Mouse (Mus musculus): ENCODE data around the gene Ankmy2. TPM values are rescaled to one million over a fixed set of nuclear protein-coding genes. Genes with fewer than 3 reads are reported as not detected.
A peak's percentile ranks its signal among the peaks of the same experiment; 100 is the strongest.

Ankmy2 gene
- polyA plus RNA-seq (2012; ENCODE audit: insufficient read depth, insufficient read length, low replicate concordance, missing spikeins), result not detected in 2 replicates

DNA sequence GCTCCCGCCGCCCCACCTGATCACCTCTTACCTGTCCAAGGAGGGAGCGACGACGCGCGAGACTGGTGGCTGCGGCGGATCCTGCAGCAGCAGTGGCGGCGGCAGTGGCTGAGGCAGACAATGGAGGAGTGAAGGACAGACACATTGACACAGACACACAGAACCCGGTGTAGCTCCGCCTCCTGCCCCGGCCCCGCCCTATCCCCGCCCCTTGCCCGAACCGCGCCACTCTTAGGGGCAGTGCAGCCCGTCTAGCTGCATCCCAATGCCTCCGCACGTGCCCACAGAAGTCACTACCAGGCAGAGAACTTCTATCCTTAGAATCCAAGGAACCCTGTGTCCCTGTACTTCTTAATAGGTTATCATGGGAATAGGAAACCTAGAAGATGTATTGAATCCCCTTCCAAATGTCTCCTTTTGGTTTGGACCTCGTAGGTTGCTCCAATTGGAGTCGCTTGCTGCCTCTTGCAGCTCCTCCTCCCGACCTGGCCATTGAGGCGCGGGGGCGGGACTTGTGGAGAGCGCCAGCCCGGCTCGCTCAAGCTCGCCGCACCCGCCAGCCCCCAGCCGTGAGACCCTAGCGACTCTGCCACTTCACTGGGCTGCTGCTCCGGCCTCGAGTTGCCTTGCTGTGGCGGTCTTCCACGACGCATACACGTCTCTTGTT lies at the start of gene Ankmy2:
TSS of gene Ankmy2 (plus strand) at position 478 of the 667 bp plus-strand sequence.
- under 1% methylated on average over 42 of the region's 42 CpGs for WGBS
- Histone ChIP-seq H3K4me3 (ENCODE audit: insufficient read depth, low read depth, low read length) (peak within 1 kb of the TSS; percentile 91), H3K27ac (ENCODE audit: insufficient read depth, low read depth, low read length) (peak within 1 kb of the TSS; percentile 84), H3K4me1 (ENCODE audit: control insufficient read depth, insufficient read depth, low read length) (peaks cover 4% of the 10 kb centered on the region; the same call in 1 of the 2 replicates)
- no peak for TF ChIP-seq CTCF (IDR thresholded peaks at IDR 0.05; ENCODE audit: insufficient read depth, low read depth, low read length)
- peak; percentile 25 for TF ChIP-seq POLR2A (IDR thresholded peaks at IDR 0.05; ENCODE audit: insufficient read depth, low read depth, low read length)

DNA sequence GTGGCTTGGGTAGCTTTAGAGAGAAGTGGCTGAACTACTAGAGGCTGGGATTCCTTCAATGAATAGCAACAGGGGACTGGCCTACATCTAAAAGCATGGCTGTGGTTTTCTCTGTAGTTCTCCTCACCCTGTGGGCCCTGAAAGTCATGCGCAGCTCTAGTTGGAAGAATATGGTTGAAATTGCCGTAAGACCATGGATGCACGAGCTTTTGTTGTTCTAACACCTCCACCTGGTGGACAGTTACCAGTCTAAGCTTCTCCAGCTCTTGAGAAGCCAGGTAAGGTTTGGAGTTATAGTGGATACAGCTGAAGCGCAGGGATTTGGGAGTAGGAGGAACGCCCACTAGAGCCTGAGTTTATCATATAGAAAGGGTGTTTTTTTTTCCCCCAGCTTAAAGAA lies 48.5 kb upstream of the Ankmy2 start:
- no peak for TF ChIP-seq POLR2A (IDR thresholded peaks at IDR 0.05; ENCODE audit: insufficient read depth, low read depth, low read length)
- TF ChIP-seq CTCF (IDR thresholded peaks at IDR 0.05; ENCODE audit: insufficient read depth, low read depth, low read length), result no peak
- peaks cover 5% of the 10 kb centered on the region for H3K4me1 ChIP-seq (ENCODE audit: control insufficient read depth, insufficient read depth, low read length)
- H3K27ac ChIP-seq (ENCODE audit: insufficient read depth, low read depth, low read length), result no peak overlapping the region
- WGBS, result 95% methylated on average over 5 of the region's 5 CpGs
- no peak overlapping the region for H3K4me3 ChIP-seq (ENCODE audit: insufficient read depth, low read depth, low read length)

DNA sequence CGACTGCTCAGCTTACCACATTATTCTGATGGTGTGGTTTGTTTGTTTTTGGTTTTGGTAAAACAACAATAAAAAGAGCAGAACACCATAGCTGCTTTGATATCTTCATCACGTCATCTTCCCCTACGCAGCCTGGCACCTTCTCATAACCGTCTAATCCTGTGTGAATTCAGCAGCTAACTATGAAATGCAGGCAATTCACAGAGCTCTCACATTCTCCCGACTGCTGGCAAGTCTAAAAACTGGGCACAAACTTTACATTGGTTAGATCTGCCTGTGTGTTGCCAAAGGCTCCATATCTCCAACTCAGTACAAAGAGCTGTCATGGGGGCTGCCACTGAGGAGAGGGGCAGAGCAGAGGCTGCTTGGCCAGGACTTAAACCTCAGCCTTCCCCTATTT lies 46.5 kb upstream of the Ankmy2 start:
- TF ChIP-seq CTCF (IDR thresholded peaks at IDR 0.05; ENCODE audit: insufficient read depth, low read depth, low read length), result no peak
- no peak for TF ChIP-seq POLR2A (IDR thresholded peaks at IDR 0.05; ENCODE audit: insufficient read depth, low read depth, low read length)
- H3K4me1 ChIP-seq (ENCODE audit: control insufficient read depth, insufficient read depth, low read length), result no peaks in the 10 kb centered on the region
- H3K27ac ChIP-seq (ENCODE audit: insufficient read depth, low read depth, low read length), result no peak overlapping the region
- H3K4me3 ChIP-seq (ENCODE audit: insufficient read depth, low read depth, low read length), result no peak overlapping the region
- WGBS, result 82% methylated on average over 5 of the region's 5 CpGs

GRCm38 (mm10) chr12:36111110-36111509 lies 45.8 kb upstream of the Ankmy2 start:
- Histone ChIP-seq H3K4me1 (ENCODE audit: control insufficient read depth, insufficient read depth, low read length) (no peaks in the 10 kb centered on the region), H3K27ac (ENCODE audit: insufficient read depth, low read depth, low read length) (no peak overlapping the region), H3K4me3 (ENCODE audit: insufficient read depth, low read depth, low read length) (no peak overlapping the region)
- no peak for TF ChIP-seq POLR2A (IDR thresholded peaks at IDR 0.05; ENCODE audit: insufficient read depth, low read depth, low read length)
- TF ChIP-seq CTCF (IDR thresholded peaks at IDR 0.05; ENCODE audit: insufficient read depth, low read depth, low read length), result no peak
- WGBS, result 95% methylated on average over 5 of the region's 5 CpGs

DNA sequence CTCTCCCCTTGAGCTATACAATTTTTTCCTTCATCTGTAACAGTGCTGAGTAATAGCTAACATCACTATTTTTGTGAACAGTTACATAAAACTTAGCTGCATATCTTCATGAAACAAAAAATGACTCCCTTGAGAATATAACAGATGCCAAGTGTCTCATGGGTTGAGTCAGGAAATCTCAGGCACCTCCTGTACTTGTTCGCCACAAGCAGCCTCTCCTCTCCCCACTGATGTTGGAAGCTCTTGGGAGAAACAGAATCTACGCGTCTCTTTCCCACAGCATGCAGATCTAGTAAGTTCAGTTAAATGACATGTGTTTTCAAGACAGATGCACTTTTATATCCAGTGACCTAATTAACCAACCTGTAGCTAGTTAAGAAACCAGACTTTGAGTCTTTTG lies 44.8 kb upstream of the Ankmy2 start:
- WGBS, result 91% methylated on average over 3 of the region's 3 CpGs
- H3K4me3 ChIP-seq (ENCODE audit: insufficient read depth, low read depth, low read length), result no peak overlapping the region
- no peak for TF ChIP-seq POLR2A (IDR thresholded peaks at IDR 0.05; ENCODE audit: insufficient read depth, low read depth, low read length)
- no peak for TF ChIP-seq CTCF (IDR thresholded peaks at IDR 0.05; ENCODE audit: insufficient read depth, low read depth, low read length)
- no peaks in the 10 kb centered on the region for H3K4me1 ChIP-seq (ENCODE audit: control insufficient read depth, insufficient read depth, low read length)
- H3K27ac ChIP-seq (ENCODE audit: insufficient read depth, low read depth, low read length), result no peak overlapping the region

DNA sequence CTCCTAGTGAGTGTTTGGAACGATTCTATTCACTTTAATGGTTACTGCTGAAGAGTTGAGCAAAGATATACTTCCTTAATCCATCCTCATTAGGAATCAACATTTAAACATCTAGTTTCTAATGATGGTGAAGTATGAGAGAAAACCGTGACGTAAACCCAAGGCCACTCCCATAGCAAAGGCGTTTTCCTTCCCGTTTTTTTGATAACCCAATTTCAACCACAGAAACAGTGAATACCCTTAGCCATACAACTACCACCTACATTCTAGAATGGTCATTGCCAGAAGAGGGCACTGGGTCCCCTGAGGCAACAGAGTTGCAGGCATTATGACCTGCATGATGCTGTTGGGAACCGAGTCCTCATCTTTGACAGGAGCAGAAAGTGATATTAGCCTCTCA lies 39.8 kb upstream of the Ankmy2 start:
- WGBS, result 95% methylated on average over 6 of the region's 6 CpGs

DNA sequence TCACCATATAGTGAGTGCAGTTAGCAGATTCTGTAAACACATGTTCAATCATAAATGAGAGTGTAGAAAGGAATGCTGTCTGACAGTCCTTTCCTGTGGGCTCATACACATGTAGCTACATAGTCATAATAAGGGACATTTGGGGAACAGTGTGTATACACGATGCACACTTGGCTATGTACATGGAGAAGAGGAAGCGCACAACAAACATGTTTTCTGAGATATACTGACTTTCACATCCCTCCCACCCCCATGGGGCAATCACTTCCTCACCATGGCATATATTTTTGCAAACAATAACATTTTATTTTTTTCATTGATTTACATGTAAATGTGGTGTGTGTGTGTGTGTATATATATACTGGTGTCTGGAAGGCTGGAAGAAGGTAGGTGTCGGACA lies 37.7 kb upstream of the Ankmy2 start:
- H3K4me1 ChIP-seq (ENCODE audit: control insufficient read depth, insufficient read depth, low read length), result no peaks in the 10 kb centered on the region
- TF ChIP-seq POLR2A (IDR thresholded peaks at IDR 0.05; ENCODE audit: insufficient read depth, low read depth, low read length), result no peak
- TF ChIP-seq CTCF (IDR thresholded peaks at IDR 0.05; ENCODE audit: insufficient read depth, low read depth, low read length), result no peak
- no peak overlapping the region for H3K27ac ChIP-seq (ENCODE audit: insufficient read depth, low read depth, low read length)
- no peak overlapping the region for H3K4me3 ChIP-seq (ENCODE audit: insufficient read depth, low read depth, low read length)
- WGBS, result 95% methylated on average over 3 of the region's 3 CpGs

More for the DNA sequence above, 39.8 kb upstream of the Ankmy2 start:
- H3K4me3 ChIP-seq (ENCODE audit: insufficient read depth, low read depth, low read length), result no peak overlapping the region
- no peak overlapping the region for H3K27ac ChIP-seq (ENCODE audit: insufficient read depth, low read depth, low read length)
- H3K4me1 ChIP-seq (ENCODE audit: control insufficient read depth, insufficient read depth, low read length), result no peaks in the 10 kb centered on the region
- TF ChIP-seq CTCF (IDR thresholded peaks at IDR 0.05; ENCODE audit: insufficient read depth, low read depth, low read length), result no peak
- no peak for TF ChIP-seq POLR2A (IDR thresholded peaks at IDR 0.05; ENCODE audit: insufficient read depth, low read depth, low read length)

- TF ChIP-seq POLR2A (IDR thresholded peaks at IDR 0.05; ENCODE audit: insufficient read depth, low read depth, low read length), result no peak
- Histone ChIP-seq H3K4me1 (ENCODE audit: control insufficient read depth, insufficient read depth, low read length) (no peaks in the 10 kb centered on the region), H3K4me3 (ENCODE audit: insufficient read depth, low read depth, low read length) (no peak overlapping the region), H3K27ac (ENCODE audit: insufficient read depth, low read depth, low read length) (no peak overlapping the region)
- 95% methylated on average over 5 of the region's 5 CpGs for WGBS
These were observed 30.9 kb upstream of the Ankmy2 start for GRCm38 (mm10) chr12:36126049-36126448.

GRCm38 (mm10) chr12:36129826-36130225 lies 27.1 kb upstream of the Ankmy2 start:
- Histone ChIP-seq H3K4me3 (ENCODE audit: insufficient read depth, low read depth, low read length) (no peak overlapping the region), H3K4me1 (ENCODE audit: control insufficient read depth, insufficient read depth, low read length) (no peaks in the 10 kb centered on the region), H3K27ac (ENCODE audit: insufficient read depth, low read depth, low read length) (no peak overlapping the region)
- WGBS, result 96% methylated on average over 5 of the region's 5 CpGs
- TF ChIP-seq CTCF (IDR thresholded peaks at IDR 0.05; ENCODE audit: insufficient read depth, low read depth, low read length) (no peak), POLR2A (IDR thresholded peaks at IDR 0.05; ENCODE audit: insufficient read depth, low read depth, low read length) (no peak)

All from olfactory bulb, adult 2 months (tissue).